Mouse (Mus musculus) liver, postnatal 0 days (tissue): Measurements from ENCODE around the gene Fhit. TPM values are rescaled to one million over a fixed set of nuclear protein-coding genes. Genes with fewer than 3 reads are reported as not detected.

Experiments used
- ATAC-seq: fragments of 200-750 bp; cut with Nextera tagmentation; 2 replicates; pipeline ENCODE4 v1.8.0; 2017; ENCODE audit warnings: mild to moderate bottlenecking, moderate library complexity
- DNase-seq: peaks from one replicate; pipeline ENCODE4 v3.0.0-alpha.2; 2016
- H3K27ac ChIP-seq: fragments of 300-500 bp; sonication (generic); 2 replicates; pipeline ENCODE4 v1.5.1; 2014; ENCODE audit warnings: antibody characterized with exemption, moderate library complexity, mild to moderate bottlenecking, low read depth
- H3K27me3 ChIP-seq: fragments of 300-500 bp; sonication (generic); 2 replicates; pipeline ENCODE4 v1.6.1; 2014; ENCODE audit warnings: low read length, control low read depth, mixed read lengths; ENCODE audit not compliant: insufficient read depth
- H3K36me3 ChIP-seq: fragments of 300-500 bp; sonication (generic); replicated peaks from 2 replicates; pipeline ENCODE4 v1.6.1; 2014; ENCODE audit warnings: mild to moderate bottlenecking, control low read depth, low read length, moderate library complexity, mixed read lengths; ENCODE audit not compliant: insufficient read depth
- H3K4me1 ChIP-seq: fragments of 300-500 bp; sonication (generic); 2 replicates; pipeline ENCODE4 v1.6.1; 2014; ENCODE audit warnings: antibody characterized with exemption, mild to moderate bottlenecking, control low read depth; ENCODE audit not compliant: insufficient read depth
- H3K4me2 ChIP-seq: fragments of 300-500 bp; sonication (generic); 2 replicates; pipeline ENCODE4 v1.6.1; 2014; ENCODE audit warnings: low read depth, mild to moderate bottlenecking, low read length, moderate library complexity, mixed read lengths
- H3K4me3 ChIP-seq: fragments of 300-500 bp; sonication (generic); 2 replicates; pipeline ENCODE4 v1.5.1; 2014; ENCODE audit warnings: low read depth, low read length
- H3K9ac ChIP-seq: fragments of 300-500 bp; sonication (generic); replicated peaks from 2 replicates; pipeline ENCODE4 v1.6.1; 2014; ENCODE audit warnings: mild to moderate bottlenecking, moderate library complexity
- H3K9me3 ChIP-seq: fragments of 300-500 bp; sonication (generic); 2 replicates; pipeline ENCODE4 v1.6.1; 2016; ENCODE audit warnings: mild to moderate bottlenecking, control low read depth, low read length, mixed read lengths
- CTCF ChIP-seq: sonication (generic); IDR thresholded peaks from 2 replicates; pipeline ENCODE4 v1.5.1; 2016; ENCODE audit warnings: antibody characterized with exemption, low read depth
- EP300 ChIP-seq: IDR thresholded peaks from 2 replicates; pipeline ENCODE4 v1.6.1; 2016; ENCODE audit warnings: antibody characterized with exemption, low read depth, mild to moderate bottlenecking
- WGBS: fragments of 180-500 bp; shearing (Covaris S2); extraction: QIAGEN DNeasy Blood & Tissue Kit; methylation state at CpG from one replicate; pipeline ENCODE4 v1.1.7; 2014; ENCODE audit not compliant: insufficient replicate concordance; 5-methylcytosine and 5-hydroxymethylcytosine counted together
- polyA plus RNA-seq: library from polyadenylated mRNA; unstranded; fragments of >200 nt; fragmentation: Nextera tagmentation; extraction: Ambion mirVana; gene quantifications from 2 replicates; pipeline ENCODE4 v1.2.1, GENCODE M21; 2015

Fhit gene
- polyA plus RNA-seq, 1 experiment from 2014 or later = 8.1 TPM

DNA sequence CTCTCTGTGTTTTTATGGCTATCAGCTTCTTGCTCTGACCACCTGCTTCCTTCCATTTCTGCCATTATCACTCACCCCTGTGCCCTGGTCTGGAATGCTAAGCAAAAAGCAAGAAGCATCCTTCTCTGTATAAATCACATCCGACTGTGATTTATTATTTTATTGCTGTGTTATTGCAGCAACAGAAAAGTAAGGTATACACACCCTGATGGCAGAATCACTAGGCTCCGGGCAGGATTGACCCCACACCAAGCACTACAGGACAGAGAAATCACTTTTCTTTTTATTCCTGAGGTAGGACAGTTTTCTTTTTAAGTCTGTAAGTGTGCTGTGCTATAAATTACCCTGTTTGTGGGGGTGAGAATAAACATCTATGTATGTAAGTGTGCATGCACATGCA lies 460.1 kb downstream of the Fhit start:
- H3K27ac ChIP-seq = no peak overlapping the region
- no peak overlapping the region for H3K9ac ChIP-seq
- no peak overlapping the region for H3K4me2 ChIP-seq
- H3K4me1 ChIP-seq = no peaks in the 10 kb centered on the region
- no peak for ATAC-seq
- TF ChIP-seq CTCF = no peak
- no peak for TF ChIP-seq EP300
- no peaks in the 10 kb centered on the region for H3K27me3 ChIP-seq
- 39% methylated on average over 2 of the region's 2 CpGs for WGBS
- no peaks in the 10 kb centered on the region for H3K36me3 ChIP-seq
- no peaks in the 10 kb centered on the region for H3K9me3 ChIP-seq
- DNase-seq = no peak
- H3K4me3 ChIP-seq = no peak overlapping the region

DNA sequence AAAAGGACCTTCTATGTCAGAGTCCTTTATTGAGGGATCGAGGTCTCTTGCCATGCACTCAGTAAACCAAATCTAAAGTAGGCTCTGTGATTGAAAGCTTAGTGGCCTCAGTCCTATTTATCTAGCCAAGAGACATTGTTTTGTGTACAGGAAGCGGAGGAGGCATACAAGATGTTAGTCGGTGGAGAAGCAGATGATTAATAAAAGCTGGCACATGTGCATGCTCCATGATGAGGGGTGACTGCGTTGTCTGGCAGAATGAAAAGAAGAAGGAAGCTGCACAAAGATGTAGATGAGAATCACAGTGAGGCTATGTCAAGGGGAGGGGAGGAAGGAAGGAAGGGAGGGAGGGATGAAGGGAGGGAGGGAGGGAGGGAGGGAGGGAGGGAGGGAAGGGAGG lies 481.8 kb downstream of the Fhit start:
- Histone ChIP-seq H3K9ac (no peak overlapping the region), H3K4me3 (no peak overlapping the region), H3K4me2 (no peak overlapping the region), H3K27me3 (no peaks in the 10 kb centered on the region), H3K4me1 (no peaks in the 10 kb centered on the region), H3K36me3 (no peaks in the 10 kb centered on the region), H3K9me3 (0 out of 2 replicates have a peak, but pooled peaks cover 2% of the 10 kb centered on the region), H3K27ac (no peak overlapping the region)
- ATAC-seq = no peak
- 56% methylated on average over 4 of the region's 4 CpGs for WGBS
- TF ChIP-seq CTCF (no peak), EP300 (no peak)
- DNase-seq = no peak

DNA sequence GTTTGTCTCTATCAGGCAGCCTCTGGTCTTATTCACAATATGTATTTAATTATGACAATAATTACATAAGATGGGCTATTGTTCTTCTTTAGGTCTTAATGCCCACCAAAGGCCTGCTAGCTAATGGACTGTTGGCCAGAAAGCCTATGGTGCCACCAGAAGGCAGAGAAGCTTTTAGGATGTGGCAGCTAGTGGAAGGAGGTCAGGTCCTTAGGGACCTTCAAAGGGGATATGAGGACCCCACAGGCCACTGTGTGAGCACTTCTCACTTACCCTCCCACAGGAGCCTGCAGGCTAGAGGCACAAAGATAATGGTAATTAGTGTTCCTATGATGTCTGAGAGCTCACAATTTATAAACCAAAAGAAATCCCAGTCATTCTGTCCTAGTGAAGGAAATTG lies 482.2 kb downstream of the Fhit start:
- ATAC-seq (no peak), DNase-seq (no peak)
- Histone ChIP-seq H3K36me3 (no peaks in the 10 kb centered on the region), H3K27ac (no peak overlapping the region), H3K9ac (no peak overlapping the region), H3K27me3 (no peaks in the 10 kb centered on the region), H3K4me3 (no peak overlapping the region), H3K9me3 (0 out of 2 replicates have a peak, but pooled peaks cover 2% of the 10 kb centered on the region), H3K4me1 (no peaks in the 10 kb centered on the region), H3K4me2 (no peak overlapping the region)
- TF ChIP-seq EP300 = no peak
- TF ChIP-seq CTCF = no peak

DNA sequence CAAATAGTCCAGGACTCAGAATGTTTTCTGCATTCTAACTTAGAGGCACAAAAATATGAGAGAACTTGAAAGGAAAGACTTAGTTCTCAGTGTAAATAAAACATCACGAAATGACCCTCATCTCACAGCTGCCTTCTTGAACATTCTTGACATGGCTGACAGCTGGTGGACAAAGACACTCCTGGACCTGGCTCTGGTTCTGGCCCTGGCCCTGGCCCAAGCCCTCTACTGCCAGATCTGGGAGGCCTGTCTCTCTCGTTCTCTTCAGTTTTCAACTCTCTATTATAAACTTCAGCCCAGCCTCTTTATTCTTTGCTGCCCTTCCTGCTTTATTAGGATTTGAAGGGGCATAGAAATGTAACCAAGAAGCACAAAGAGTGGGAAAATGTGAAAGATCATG lies 484.2 kb downstream of the Fhit start:
- H3K9me3 ChIP-seq = 0 out of 2 replicates have a peak, but pooled peaks cover 2% of the 10 kb centered on the region
- DNase-seq (no peak), ATAC-seq (no peak)
- H3K4me1 ChIP-seq = no peaks in the 10 kb centered on the region
- H3K27ac ChIP-seq = no peak overlapping the region
- no peak overlapping the region for H3K4me2 ChIP-seq
- H3K9ac ChIP-seq = no peak overlapping the region
- H3K4me3 ChIP-seq = no peak overlapping the region
- no peaks in the 10 kb centered on the region for H3K36me3 ChIP-seq
- H3K27me3 ChIP-seq = no peaks in the 10 kb centered on the region
- TF ChIP-seq EP300 (no peak), CTCF (no peak)
- WGBS = 67% methylated on average over 2 of the region's 2 CpGs

DNA sequence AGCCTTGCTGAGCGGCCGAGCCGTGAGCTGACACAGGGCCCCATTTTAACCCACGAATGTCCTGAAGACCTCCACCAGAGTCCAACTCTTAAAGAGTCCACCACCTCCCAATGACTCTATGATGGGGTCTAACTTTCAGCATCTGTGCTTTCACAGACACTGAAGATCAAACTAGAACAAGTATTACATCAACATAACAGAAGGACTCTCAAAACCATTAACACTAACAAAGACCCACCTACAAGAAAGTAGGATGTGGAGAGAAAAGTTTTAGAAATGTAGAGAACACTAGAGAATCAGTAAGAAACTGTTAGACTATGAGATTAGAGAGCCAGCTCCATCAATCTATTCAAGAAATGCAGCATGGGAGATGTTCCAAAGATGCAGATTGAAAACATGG lies 501.6 kb downstream of the Fhit start:
- H3K36me3 ChIP-seq = no peaks in the 10 kb centered on the region
- no peaks in the 10 kb centered on the region for H3K9me3 ChIP-seq
- WGBS = 73% methylated on average over 4 of the region's 4 CpGs
- H3K4me1 ChIP-seq = no peaks in the 10 kb centered on the region
- H3K4me3 ChIP-seq = no peak overlapping the region
- H3K27ac ChIP-seq = no peak overlapping the region
- no peaks in the 10 kb centered on the region for H3K27me3 ChIP-seq
- H3K9ac ChIP-seq = no peak overlapping the region
- no peak for ATAC-seq
- no peak overlapping the region for H3K4me2 ChIP-seq
- TF ChIP-seq EP300 = no peak
- TF ChIP-seq CTCF = no peak
- DNase-seq = no peak

DNA sequence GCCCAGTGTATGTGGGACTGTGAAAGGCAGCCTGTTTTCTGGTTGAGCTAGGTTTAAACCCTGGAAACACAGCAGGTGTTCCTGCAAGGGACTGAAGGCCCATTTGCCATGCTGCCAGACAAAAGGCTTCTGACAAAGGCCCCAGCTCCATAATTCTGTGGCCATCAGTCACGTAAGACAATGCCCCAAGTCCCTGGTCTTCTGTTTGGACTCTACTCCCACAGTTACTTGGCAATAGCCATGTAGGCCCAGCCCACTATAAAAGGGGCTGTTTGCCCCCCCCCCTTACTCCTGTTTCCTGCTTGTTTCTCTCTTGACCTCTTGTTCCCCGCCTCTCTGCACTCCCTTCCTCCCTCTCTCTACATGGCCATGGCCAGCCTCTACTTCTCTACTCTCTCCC lies 502.5 kb downstream of the Fhit start:
- Histone ChIP-seq H3K27me3 (no peaks in the 10 kb centered on the region), H3K9me3 (no peaks in the 10 kb centered on the region), H3K4me1 (no peaks in the 10 kb centered on the region), H3K4me3 (no peak overlapping the region), H3K9ac (no peak overlapping the region), H3K27ac (no peak overlapping the region), H3K36me3 (no peaks in the 10 kb centered on the region), H3K4me2 (no peak overlapping the region)
- DNase-seq (no peak), ATAC-seq (no peak)
- 76% methylated on average over 2 of the region's 2 CpGs for WGBS
- TF ChIP-seq EP300 (no peak), CTCF (no peak)

DNA sequence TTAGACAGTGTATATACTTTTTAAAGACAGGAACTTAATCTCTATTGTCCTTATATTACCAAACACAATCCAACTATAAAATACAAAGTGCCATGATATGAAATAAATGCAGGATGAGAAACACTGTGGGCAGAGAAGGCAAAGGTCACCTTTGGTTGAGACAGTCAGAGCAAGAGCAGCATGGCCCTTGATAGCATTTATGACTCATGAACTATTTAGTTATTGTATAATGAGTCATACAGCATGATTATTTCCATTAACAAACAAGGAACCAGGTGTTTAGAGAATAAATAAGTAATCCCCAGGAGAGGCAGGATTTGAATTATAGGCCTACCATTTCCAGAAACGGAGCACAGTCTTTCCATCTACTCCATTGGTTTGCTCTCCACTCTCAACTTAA lies 503.6 kb downstream of the Fhit start:
- no peak overlapping the region for H3K4me2 ChIP-seq
- H3K9me3 ChIP-seq = no peaks in the 10 kb centered on the region
- DNase-seq = no peak
- no peak for ATAC-seq
- no peaks in the 10 kb centered on the region for H3K36me3 ChIP-seq
- no peaks in the 10 kb centered on the region for H3K27me3 ChIP-seq
- TF ChIP-seq EP300 (no peak), CTCF (no peak)
- H3K27ac ChIP-seq = no peak overlapping the region
- no peak overlapping the region for H3K9ac ChIP-seq
- H3K4me1 ChIP-seq = no peaks in the 10 kb centered on the region
- H3K4me3 ChIP-seq = no peak overlapping the region
- 73% methylated on average over 1 of the region's 1 CpGs for WGBS
